Mouse (Mus musculus): Measurements from ENCODE around the gene Golga4.

- TF ChIP-seq MYOD1 (IDR thresholded peaks at IDR 0.05; ENCODE audit: control insufficient read depth in 1 of 3, insufficient read length in 2 of 3, low read depth in 2 of 3): no peak
- TF ChIP-seq POLR2A (IDR thresholded peaks at IDR 0.05; ENCODE audit: insufficient read length, low read depth): no peak
- TF ChIP-seq SRF (IDR thresholded peaks at IDR 0.05; ENCODE audit: control insufficient read depth, insufficient read length, low read depth): no peak
- TF ChIP-seq TCF12 (IDR thresholded peaks at IDR 0.05; ENCODE audit: insufficient read depth, poor library complexity, severe bottlenecking): no peak
- TF ChIP-seq USF1 (IDR thresholded peaks at IDR 0.05; ENCODE audit: low read depth): no peak
- no peak for TF ChIP-seq TCF3 (IDR thresholded peaks at IDR 0.05; ENCODE audit: insufficient read length, low read depth)
- TF ChIP-seq CEBPB (IDR thresholded peaks at IDR 0.05; ENCODE audit: insufficient read depth, poor library complexity, severe bottlenecking): no peak
- TF ChIP-seq MYOG (IDR thresholded peaks at IDR 0.05; ENCODE audit: control insufficient read depth in 1 of 3, insufficient read depth in 1 of 3, insufficient read length in 2 of 3, low read depth in 2 of 3): no peak
- TF ChIP-seq E2F4 (IDR thresholded peaks at IDR 0.05; ENCODE audit: insufficient read depth): no peak
- no peak for TF ChIP-seq REST (IDR thresholded peaks at IDR 0.05; ENCODE audit: insufficient read depth, insufficient read length)
- no peak for TF ChIP-seq MAX (IDR thresholded peaks at IDR 0.05; ENCODE audit: low read depth)
- TF ChIP-seq POLR2AphosphoS2 (IDR thresholded peaks at IDR 0.05; ENCODE audit: insufficient read length, low read depth): no peak
Measured at GRCm38 (mm10) chr9:118520858-118521257, 14.8 kb downstream of the Golga4 start.
